Mouse (Mus musculus) urinary bladder, postnatal 4 days (tissue): ENCODE measurements around the gene Rhobtb1.

Experiments
- DNase-seq, 2 experiments: peaks; one replicate each; pipeline ENCODE4 v3.0.0; 2021 to 2022; ENCODE audit warnings: low spot score in 2 of 2

Gene Rhobtb1

GRCm38 (mm10) chr10:69210659-69211058 is 59.4 kb downstream of the Rhobtb1 start:
- peak in 1 of 2 experiments; percentile 54 for DNase-seq

GRCm38 (mm10) chr10:69211560-69211959 is 60.3 kb downstream of the Rhobtb1 start:
- DNase-seq = peak; percentile 40 to 44

GRCm38 (mm10) chr10:69211976-69212375 is 60.7 kb downstream of the Rhobtb1 start:
- peak; percentile 37 to 59 for DNase-seq

- peak; percentile 78 to 79 for DNase-seq
Observed at GRCm38 (mm10) chr10:69212542-69213440, 61.6 kb downstream of the Rhobtb1 start, which contains the start of gene A930033H14Rik. Gene A930033H14Rik (minus strand): TSS chr10:69213098.

GRCm38 (mm10) chr10:69213451-69213877 is 62.2 kb downstream of the Rhobtb1 start:
- peak in 1 of 2 experiments; percentile 57 for DNase-seq

- peak in 1 of 2 experiments; percentile 57 for DNase-seq
Observed at GRCm38 (mm10) chr10:69213986-69214385, 62.8 kb downstream of the Rhobtb1 start.

GRCm38 (mm10) chr10:69217127-69217690 is 66.0 kb downstream of the Rhobtb1 start:
- no peak for DNase-seq

GRCm38 (mm10) chr10:69218458-69219288 is 67.4 kb downstream of the Rhobtb1 start:
- DNase-seq = no peak

GRCm38 (mm10) chr10:69219289-69219626 is 68.0 kb downstream of the Rhobtb1 start:
- no peak for DNase-seq

- DNase-seq = no peak
Observed at GRCm38 (mm10) chr10:69220296-69220695, 69.1 kb downstream of the Rhobtb1 start.

GRCm38 (mm10) chr10:69221148-69221547 is 69.9 kb downstream of the Rhobtb1 start:
- no peak for DNase-seq

- DNase-seq = no peak
Observed at GRCm38 (mm10) chr10:69221955-69222354, 70.7 kb downstream of the Rhobtb1 start.

- no peak for DNase-seq
Observed at GRCm38 (mm10) chr10:69223232-69223631, 72.0 kb downstream of the Rhobtb1 start.

GRCm38 (mm10) chr10:69224276-69224675 is 73.0 kb downstream of the Rhobtb1 start:
- no peak for DNase-seq

- DNase-seq = no peak
Observed at GRCm38 (mm10) chr10:69225471-69225870, 74.2 kb downstream of the Rhobtb1 start.

- DNase-seq = no peak
Observed at GRCm38 (mm10) chr10:69225951-69226350, 74.7 kb downstream of the Rhobtb1 start.

- no peak for DNase-seq
Observed at GRCm38 (mm10) chr10:69237185-69237584, 86.0 kb downstream of the Rhobtb1 start.

- no peak for DNase-seq
Observed at GRCm38 (mm10) chr10:69237781-69238180, 86.5 kb downstream of the Rhobtb1 start.

- DNase-seq = no peak
Observed at GRCm38 (mm10) chr10:69238311-69238710, 87.1 kb downstream of the Rhobtb1 start.

GRCm38 (mm10) chr10:69240530-69240929 is 89.3 kb downstream of the Rhobtb1 start:
- no peak for DNase-seq

- no peak for DNase-seq
Observed at GRCm38 (mm10) chr10:69245151-69245550, 93.9 kb downstream of the Rhobtb1 start.
